Mouse (Mus musculus) heart, adult 2 months (tissue): ENCODE results near the gene Clk1.
A peak's percentile ranks its signal among the peaks of the same experiment; 100 is the strongest.

Experiments
- CTCF ChIP-seq: fragments of 200-600 bp; IDR thresholded peaks from 2 replicates; pipeline ENCODE4 v1.8.1; 2022; ENCODE audit warnings: antibody characterized with exemption, mild to moderate bottlenecking, moderate library complexity
- EP300 ChIP-seq: fragments of 200-500 bp; IDR thresholded peaks from 2 replicates; pipeline ENCODE4 v1.6.1; 2011; ENCODE audit warnings: low read depth, low read length, control low read depth; ENCODE audit not compliant: insufficient read depth
- POLR2A ChIP-seq: fragments of 200-500 bp; IDR thresholded peaks from 2 replicates; pipeline ENCODE4 v1.6.1; 2011; ENCODE audit warnings: mild to moderate bottlenecking, low read depth, low read length, control low read depth; ENCODE audit not compliant: insufficient read depth

DNA sequence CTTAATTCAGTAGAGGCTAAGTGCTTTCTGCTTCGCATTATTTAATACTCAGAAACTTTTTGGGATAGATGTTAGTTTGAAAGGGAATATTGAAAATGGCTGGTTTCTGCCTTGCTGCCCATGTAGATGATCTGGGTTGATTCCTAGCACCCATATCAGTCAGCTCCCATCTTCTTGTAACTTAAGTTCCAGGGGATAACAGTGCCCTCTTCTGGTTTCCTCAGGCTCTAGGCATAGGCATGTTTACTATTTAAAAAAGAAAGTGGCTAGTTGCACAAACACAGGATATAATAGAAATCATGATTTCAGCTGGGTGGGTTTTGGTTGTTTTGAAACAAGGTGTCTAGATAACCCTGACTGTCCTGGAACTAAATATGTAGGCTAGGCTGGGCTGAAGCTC is 27.7 kb downstream of the Clk1 start:
- TF ChIP-seq CTCF (peak; percentile 44), POLR2A (no peak), EP300 (no peak)
